Mouse (Mus musculus): Measurements from ENCODE around the gene D6Wsu163e. TPM values are rescaled to one million over a fixed set of nuclear protein-coding genes. Genes with fewer than 3 reads are reported as not detected.

Gene D6Wsu163e
- polyA plus RNA-seq, 1 experiment from 2014 or later: 30.8 TPM

Other genes with a start within 250 kb of the D6Wsu163e start
- not detected in 3 replicates for gene Kcna6, start 199.3 kb upstream of the D6Wsu163e start, polyA plus RNA-seq (2018)
- gene Ndufa9, start 90.8 kb upstream of the D6Wsu163e start, polyA plus RNA-seq (2018): 50.7 to 80.2 TPM (median 57.3 TPM) in 3 replicates
- 0.16 to 0.30 TPM (median 0.23 TPM) in 3 replicates for gene Akap3, start 86.9 kb upstream of the D6Wsu163e start, polyA plus RNA-seq (2018)
- not detected in 3 replicates for gene Dyrk4, start 18.1 kb upstream of the D6Wsu163e start, polyA plus RNA-seq (2018)
- gene Rad51ap1, start 375 bp upstream of the D6Wsu163e start, polyA plus RNA-seq (2018): 0.71 to 12.5 TPM (median 10.1 TPM) in 3 replicates
- not detected in 3 replicates for gene Fgf6, start 75.6 kb downstream of the D6Wsu163e start, polyA plus RNA-seq (2018)
- gene Fgf23, start 132.9 kb downstream of the D6Wsu163e start, polyA plus RNA-seq (2018): not detected in 3 replicates
- 5.2 to 11.5 TPM (median 7.0 TPM) in 3 replicates for gene Tigar, start 169.6 kb downstream of the D6Wsu163e start, polyA plus RNA-seq (2018)
- 0.90 to 5.6 TPM (median 1.8 TPM) in 3 replicates for gene Ccnd2, start 212.2 kb downstream of the D6Wsu163e start, polyA plus RNA-seq (2018)

Data from macrophage (primary cell).